Mouse (Mus musculus) c-Kit-negative CD71-positive TER-119-positive erythroid progenitor cells, embryonic 14.5 days (primary cell): ENCODE results near the gene Prr14l.
"Not testable (repeated sequence)": the region's sequence is repeated elsewhere in the genome, so short reads cannot be mapped to it uniquely, and the experiment has no call there.

Source experiments
- DNase-seq: peaks from one replicate; pipeline ENCODE4 v3.0.0-alpha.2; 2013; ENCODE audit warnings: low read depth, low spot score

Gene Prr14l

DNA sequence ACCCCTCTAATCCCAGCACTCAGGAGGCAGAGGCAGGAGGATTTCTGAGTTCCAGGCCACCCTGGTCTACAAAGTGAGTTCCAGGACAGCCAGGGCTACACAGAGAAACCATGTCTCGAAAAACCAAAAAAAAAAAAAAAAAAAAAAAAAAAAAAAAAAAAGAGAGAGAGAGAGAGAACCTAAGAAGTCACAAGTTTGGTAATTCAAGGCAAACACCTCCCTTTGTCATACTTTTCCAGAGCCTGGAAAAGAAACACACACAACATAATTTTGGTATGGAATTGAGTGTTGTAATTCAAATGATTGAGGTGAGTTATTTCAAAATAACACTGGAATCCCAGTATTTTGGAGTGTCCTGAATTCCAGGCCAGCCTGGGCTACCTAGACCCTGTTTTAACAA lies 67.6 kb downstream of the Prr14l start:
- not testable (repeated sequence) for DNase-seq

DNA sequence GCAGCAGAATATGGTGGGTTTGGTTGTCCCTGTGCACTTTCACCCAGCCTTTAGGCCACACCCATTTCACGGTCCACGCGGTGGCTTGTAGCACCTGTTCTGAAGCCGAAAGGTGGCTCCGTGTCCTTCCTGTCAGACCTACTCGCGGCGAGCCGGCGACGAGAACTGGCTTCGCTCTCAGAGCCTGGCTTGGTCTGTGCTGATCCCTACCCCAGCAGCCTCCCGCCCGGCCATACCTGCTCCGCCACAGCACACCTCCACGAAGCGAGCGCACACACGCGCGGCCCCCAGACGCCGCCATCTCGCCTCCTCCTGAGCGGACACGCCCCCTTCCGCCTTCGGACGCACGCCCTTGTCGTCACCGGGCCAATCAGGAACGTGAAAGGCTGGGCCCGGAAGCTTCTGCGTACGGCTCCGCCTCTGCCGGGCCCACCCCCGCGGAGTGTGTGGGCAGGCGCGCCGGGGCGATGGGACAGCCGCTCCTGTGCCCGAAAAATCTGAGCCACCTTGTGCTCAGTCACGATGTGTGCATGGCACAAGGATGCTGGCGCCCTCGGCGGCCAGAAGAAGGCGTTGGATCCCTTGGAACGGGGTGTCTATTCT lies 68.6 kb downstream of the Prr14l start, which contains the start of gene Pisd:
Gene Pisd (minus strand): TSS at position 334 of the 603 bp plus-strand sequence.
- DNase-seq = peak; percentile 79

DNA sequence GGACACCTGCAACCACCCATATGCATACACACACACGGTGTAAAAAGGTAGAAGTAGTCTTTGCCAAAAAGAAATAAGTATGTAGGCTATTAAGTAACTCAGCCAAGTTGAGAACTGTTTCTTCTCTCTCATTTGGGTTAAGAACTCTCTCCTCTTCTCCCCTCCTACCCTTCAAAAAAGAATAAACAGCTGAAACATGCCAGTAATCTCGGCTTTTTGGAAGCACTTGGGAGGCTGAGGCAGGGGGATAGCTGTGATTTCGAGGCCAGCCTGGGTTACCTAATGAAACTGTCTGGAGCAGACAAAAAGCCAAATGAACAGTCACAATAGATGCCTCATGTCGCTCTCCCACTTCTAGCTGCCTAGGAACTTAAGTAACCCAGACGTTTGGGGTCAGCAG lies 69.3 kb downstream of the Prr14l start:
- no peak for DNase-seq

DNA sequence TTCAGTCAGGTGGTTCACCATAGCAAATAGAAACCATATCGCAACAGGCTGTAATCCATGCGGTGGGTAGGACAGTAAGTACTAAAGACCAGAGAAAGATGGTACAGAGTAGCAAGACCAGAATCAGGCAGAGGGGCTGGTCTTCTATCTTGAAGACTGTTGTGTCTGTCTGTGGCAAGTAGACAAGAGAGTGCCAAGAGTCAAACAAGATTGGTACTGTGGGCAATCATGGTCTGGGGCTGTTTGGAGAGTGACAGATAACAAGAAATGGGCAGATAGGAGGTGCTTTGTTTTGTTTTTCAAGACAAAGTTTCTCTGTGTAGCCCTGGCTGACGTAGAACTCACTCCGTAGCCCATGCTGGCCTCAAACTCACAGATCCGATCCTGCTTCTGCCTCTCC lies 72.5 kb downstream of the Prr14l start:
- no peak for DNase-seq

DNA sequence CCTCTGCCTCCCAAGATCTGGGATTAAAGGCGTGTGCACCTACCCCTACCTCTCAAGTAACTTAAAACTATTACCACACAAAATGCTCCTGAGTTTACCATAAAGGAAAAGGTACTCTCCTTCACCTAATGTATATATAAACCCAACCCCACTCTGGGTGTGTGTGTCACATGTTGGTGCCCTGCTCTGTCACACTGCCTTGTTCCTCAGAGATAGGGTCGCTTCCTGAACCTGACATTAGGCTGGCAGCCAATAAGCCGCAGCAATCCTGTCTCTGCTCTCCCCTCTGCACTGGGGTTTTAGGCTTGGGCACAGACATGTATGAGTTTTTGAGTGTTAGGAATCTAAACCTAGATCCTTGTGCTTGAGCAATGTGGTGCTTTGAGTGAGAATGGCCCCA lies 75.9 kb downstream of the Prr14l start:
- no peak for DNase-seq

DNA sequence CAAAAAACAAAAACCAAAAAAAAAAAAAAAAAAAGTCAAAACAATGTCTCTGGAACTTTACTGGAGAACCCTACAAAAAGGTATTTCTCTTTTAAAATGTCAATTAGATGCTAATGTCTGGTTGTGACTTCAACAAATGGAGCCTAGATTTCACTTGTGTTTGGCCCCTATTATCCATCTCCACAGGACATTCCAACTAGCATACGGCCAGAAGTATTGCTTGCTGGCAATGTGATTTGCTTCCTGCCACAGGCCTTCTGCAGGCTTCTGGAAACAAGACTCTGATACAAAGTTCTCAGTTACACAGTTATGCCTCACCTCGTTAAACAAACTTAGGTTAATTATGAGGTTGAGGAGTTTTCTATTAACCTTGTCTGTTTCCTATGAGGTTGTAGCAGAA lies 81.7 kb downstream of the Prr14l start:
- DNase-seq = no peak

DNA sequence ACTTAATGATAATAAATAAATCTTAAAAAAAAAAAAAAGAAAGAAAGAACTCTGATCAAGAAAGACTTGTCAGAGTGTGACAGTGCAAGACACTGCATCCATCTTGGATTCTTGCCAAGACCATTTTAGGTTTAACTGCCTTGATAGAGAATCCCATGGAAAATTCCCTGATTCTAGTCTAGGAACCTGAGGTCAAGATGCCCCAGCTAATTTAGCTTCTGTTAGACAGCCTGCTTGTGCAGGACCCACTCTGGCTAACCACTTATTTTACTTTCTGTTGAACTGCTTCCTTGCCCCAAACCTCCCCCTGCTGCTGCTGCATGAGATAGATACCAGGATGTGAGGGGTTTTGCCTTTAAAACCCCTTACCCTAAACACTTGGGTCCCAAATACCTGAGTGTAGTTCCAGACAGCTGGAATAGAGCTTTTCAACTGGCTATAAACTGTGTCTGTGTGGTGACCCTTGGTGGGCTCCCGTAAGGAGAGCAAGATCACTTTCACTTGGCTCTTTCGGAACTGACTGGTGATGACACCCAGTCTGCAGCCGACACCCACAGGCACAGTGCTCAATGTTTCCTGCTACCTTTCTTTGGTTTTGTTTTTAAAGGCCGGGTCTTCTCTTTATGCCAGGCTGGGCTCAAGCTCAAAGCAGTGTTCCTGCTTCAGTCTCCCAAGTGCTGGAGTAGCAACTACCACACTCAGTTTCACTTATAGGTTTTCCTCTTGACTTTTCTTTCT lies 86.3 kb downstream of the Prr14l start:
- no peak for DNase-seq

DNA sequence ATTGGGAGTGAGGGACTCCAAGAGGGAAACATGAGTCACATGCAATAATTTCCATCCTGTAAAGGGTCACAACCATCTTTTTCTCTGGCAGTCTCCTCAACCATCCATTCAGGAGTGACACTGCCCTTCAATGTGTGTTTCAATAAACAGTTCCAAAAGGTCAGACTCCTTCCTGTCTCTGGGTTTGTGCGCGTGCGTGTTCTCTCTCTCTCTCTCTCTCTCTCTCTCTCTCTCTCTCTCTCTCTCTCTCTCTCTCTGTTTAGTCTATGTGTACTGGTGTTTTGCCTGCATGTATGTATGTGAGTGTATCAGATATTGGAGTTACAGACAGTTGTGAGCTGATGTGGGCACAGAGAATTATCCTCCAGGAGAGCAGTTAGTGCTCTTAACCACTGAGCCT lies 87.1 kb downstream of the Prr14l start:
- no peak for DNase-seq

DNA sequence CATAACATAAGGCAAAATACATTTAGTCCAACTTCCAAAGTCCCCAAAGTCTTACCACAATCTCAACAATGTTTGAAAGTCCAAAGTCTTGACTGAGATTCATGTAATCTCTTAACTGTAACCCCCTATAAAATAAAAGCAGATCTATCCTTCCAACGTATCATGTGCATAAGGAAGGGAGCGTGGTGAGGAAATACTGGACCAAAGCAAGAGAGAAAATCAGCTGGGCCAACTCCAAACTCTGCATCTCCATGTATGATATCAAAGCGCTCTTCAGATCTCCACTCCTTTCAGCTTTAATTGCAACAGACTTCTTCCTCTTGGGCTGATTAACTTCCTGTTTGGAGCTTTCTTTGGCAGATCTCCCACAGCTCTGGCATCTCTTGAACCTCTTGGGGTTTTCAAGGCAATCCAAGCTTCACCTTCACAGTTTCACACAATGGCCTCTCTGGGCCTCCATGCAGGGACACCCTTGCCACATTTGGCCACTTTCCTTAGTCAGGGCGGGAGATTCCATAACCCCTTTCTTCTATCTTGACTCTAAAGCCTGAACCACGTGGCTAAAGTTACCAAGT lies 92.4 kb downstream of the Prr14l start:
- no peak for DNase-seq

DNA sequence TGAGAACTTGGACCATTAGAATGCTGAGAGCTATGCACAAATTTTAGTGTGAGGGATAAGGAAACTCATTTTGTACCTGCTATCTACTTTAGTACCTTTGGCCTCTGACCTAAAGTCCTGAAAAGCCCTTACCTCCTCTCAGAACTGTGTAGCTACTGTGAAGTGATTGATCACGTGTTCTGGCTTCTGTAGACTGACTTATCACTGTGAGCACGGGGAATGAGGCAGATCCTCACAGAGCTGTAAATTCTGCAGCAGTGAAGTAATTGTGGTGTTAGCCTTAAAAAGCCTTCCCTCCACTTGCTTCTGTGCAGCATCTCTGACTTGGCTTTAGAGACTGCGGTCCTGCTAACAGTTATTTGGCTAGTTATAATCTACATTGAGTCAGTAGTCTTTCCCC lies 93.3 kb downstream of the Prr14l start:
- DNase-seq = no peak

DNA sequence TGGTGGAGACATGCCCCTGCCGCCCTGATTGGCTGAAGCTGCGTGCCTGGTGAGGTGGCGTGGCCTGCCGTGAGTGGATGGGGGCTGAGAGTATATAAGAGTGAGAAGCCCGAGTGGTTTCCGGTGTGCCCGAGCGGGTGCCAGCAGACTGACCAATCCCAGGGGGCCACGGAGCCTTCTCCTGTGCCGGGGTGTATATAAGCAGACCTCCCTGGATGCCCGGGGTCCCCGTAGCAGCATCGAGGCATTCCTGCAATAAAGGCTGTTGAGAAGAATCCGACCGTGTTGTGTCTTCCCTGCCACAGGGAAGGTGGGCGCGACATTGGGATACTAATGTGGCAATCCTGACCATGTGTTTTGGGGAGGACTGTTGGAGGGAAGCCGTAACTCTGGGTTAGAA lies 93.7 kb downstream of the Prr14l start:
- not testable (repeated sequence) for DNase-seq

DNA sequence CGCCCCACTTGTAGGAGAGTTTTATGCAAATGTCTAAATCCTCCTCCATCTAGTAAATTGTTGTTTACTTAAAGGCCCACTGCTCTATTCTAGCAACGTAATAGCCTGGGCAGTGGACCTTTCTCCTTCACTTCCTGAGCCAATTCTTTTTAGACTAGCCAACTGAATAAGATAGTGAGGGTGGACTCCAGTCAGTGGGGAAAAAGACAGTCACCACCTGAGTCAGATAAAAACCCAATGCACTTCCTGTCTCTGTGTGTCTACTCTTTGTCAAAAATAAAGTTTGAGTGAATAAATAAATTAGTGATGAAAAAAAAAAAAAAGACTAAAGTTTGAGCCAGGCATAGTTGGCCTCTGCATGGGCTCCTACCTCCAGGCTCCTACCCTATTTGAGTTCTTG lies 94.4 kb downstream of the Prr14l start:
- no peak for DNase-seq

DNA sequence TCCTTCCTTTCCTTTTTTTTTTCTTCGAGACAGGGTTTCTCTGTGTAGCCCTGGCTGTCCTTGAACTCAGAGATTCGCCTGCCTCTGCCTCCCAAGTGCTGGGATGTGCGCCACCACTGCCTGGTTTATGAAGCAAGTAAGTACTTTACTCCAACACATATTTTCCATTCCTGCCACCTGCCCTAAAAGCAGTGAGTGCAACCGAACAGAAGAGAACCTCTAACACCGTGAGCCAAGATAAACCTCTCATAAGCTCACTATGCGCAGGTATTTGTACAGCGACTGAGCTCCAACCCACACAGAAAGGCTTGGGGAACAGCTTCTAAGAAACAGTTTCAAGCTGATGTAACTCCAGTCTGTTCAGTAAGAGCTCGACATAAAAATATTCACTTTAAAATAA lies 97.9 kb downstream of the Prr14l start:
- DNase-seq = no peak

DNA sequence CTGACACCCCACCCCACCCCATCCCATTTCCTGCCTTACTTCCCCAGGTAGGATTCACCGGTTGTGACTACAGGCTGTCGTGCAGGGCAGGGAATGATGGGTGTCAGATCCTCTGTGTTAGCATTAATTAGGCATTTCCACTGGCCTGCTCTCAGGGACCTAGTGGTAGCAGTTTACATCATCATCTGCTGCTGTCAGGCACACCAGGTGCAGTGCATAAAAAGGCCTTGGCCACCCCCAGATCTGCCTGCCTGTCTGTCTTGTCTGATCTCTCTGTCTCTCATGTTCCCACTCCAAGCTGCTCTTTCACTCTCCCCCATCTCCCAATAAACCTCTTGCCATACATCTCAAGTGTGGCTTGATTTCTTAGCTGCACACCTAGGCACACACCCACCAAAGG lies 102.3 kb downstream of the Prr14l start:
- no peak for DNase-seq

DNA sequence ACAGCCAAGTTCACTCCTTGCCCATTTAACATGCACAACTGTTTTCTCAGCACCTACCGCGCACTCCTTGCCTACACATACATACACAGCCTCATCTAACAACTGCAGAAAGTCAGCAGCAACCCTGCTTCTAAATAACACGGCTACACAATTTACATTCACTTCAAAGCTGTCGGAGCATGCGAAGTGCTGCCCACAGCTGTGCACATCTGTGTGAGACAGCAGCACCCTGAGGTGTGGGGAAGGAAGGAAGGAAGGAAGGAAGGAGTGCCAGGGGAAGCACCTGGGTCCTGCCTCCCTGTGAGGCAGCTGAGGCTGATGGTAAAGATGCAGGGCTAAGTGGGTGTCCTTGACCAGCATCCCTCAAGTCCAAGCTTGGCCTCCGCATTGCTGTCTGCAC lies 105.1 kb downstream of the Prr14l start:
- DNase-seq = no peak

DNA sequence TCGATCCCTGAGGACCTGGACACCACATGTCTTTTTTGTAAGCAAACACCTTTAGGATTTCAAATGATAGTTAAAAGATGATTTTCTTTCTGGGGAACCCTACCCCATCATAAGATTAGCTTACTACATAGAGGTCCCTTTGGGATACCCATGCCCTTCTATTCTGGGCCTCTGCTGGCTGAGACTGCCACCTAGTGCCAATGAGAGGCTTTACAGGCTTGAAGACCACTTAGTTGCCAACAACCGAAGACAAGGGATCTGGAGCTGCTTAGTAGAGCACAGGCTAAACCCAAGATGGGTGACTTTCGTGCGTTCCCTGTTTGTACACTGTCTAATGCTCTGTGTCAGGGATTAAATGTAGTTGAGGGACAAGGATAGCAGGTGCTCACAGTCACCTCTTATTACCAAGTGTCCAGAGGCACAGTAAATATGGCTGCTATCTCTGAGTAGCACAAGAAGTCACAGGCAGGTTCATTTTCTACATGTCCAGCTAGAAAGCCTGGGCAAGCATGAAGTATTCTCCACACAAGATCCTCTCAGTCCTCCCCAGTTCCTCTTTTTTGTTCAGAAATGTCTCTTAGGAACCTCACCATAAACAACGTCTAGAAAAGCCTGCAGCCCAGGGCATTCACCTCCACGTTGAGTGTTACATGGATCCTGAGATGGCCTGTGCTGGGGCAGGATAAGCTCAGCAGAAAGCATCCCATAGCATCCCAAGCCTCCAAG lies 106.2 kb downstream of the Prr14l start:
- DNase-seq = no peak

DNA sequence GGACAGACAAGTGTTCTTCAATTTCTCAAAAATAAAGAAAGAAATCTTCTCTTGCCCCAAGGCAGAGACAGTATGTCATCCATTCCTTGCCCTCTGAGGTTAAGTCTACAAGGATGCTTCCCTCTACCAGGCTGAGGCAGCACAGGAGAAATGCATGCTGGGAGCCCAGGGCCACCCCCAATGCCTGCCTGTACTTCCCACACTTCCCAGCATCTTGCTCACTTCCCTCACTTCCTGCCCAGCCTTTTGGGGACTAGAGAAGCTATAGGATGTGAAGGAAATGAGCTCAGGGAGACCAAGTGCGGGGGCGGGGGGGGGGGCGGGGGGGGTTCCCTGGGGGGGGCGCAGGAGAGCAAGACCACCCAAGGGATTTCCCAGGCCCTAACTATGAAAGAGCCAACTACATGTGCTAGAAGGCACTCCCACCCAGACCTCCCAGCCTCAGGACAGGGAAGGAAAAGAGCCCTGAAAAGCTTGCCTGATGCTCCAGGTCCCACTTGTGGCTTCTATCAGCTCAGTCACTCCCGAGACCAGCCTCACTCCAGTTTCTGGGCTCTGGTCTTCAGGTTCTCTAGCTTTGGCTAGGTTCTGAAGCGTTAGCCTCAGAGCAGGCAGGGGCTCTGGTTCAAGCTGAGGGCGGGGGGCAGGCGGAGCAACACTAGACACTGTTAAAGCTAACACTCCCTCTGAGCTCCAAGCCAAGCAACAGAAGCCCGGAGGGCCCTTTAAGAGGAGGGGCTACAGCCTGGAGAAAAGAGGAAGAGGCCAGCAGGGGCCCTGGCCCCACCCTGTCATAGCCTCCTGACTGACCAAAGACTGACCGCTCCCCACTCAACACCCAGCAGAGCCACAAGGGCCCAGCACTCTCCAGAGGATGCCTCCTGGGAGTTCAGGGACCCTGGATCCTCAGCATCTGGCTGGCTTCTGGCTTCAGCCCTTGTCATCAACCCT lies 108.1 kb downstream of the Prr14l start:
- no peak for DNase-seq

DNA sequence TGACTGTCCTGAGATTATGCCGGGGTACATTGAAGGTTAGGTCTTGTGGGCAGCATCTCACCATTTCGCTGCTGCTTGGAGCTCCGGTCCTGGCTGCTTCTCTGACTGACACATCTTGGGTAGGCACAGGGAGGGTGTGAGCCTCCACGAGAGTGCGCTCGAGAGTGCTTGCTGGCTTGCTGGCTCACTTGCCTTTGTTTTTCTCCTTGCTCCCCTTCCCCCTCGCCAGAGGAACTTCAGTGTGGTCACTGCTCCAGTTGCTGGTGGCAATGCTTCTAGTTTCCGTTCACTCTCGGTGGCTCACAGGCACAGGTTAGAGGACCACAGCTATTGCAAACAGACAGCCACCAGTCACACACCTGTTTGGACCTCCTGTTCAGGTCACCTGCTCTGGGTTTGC lies 111.9 kb downstream of the Prr14l start:
- DNase-seq = no peak

DNA sequence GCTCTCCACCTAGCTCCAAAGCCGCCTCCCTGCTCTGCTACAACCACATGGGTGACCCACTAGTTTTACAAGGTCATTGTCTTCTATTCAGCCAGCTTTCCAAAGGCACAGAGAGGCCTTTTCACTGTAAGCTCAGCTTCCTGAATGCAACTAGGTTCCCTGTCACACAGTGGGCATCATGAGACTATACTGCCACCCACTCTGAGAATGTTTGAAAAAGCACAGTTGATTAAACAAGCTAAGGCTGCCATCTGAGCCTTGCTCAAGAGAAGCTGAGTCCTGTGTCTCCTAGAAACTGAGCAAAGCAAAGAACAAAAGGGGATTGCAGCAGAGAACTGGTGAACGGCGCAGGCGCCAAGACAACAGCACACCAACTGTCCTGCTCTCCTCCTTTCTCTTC lies 112.7 kb downstream of the Prr14l start:
- DNase-seq = not testable (repeated sequence)

DNA sequence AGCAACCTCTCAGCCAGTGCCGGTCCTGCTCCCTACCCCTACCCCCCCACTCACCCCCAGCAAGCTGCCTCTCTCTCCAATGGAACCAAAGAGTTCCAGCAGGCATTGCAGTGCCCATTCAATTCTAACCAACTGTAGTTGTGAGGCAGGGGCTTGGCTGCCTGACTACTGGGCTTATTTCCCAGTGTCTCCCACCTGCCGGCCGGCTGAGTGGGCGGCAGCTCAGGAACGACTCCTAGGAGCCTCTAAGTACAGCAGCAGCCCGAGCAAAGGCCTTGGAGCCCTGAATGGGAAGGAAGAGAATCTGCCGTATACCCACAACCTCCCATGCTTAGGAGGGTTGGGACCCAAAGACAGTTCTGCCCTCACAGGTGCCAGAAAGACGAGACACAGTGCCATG lies 113.2 kb downstream of the Prr14l start:
- not testable (repeated sequence) for DNase-seq

DNA sequence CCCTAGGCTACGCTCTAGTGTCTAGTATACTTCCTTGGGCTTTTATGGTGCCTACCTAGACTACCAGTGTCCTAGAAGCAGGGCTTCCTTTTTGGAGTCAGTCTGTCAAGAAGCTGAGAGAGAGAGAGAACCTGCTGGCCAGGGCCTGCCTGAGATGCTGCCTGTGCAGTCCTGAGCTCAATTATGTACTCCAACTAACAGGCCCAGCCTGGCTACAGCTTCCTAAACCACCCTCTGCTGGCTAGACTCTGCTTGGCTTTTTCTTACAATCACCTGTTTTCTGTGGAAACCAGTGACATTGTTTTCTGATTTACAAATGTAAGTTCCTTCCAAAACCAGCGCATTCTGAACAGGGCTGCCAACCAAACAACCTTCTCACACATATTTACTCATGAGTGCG lies 113.9 kb downstream of the Prr14l start:
- no peak for DNase-seq
